ENCODE assay signal across 8 mouse cellular contexts in genomic region chr4:74230994-74231393, GRCm38 (mm10). TPM values are rescaled to one million over a fixed set of nuclear protein-coding genes. Genes with fewer than 3 reads are reported as not detected.
DNase-seq lines count a peak whose midpoint lies in the region; ATAC-seq and TF ChIP-seq lines count a peak whose summit lies in the region.

No protein-coding gene starts in this region.

- 85% methylated on average over 4 of the region's 4 CpGs for whole genome bisulfite sequencing in forebrain, embryonic 11.5 days
- 74% methylated on average over 4 of the region's 4 CpGs for whole genome bisulfite sequencing in forebrain, embryonic 10.5 days
- WGBS in forebrain, embryonic 14.5 days = 76% methylated on average over 4 of the region's 4 CpGs
- WGBS in lung, embryonic 14.5 days = 74% methylated on average over 4 of the region's 4 CpGs

- no peak overlapping the region for H3K9ac ChIP-seq in forebrain, embryonic 11.5 days (ENCODE audit: low read length)
- no peak overlapping the region for H3K9ac ChIP-seq in forebrain, embryonic 14.5 days (ENCODE audit: low read length)
- H3K9ac ChIP-seq in lung, embryonic 14.5 days = no peak overlapping the region

- ATAC-seq in forebrain, embryonic 11.5 days (replicated peaks; ENCODE audit: low FRiP score) = 0 out of 2 replicates have a peak, but pooled peaks have one; percentile 32
- peak; percentile 60 for ATAC-seq in CD4-positive, CD25-positive, alpha-beta regulatory T cell, adult 4 months
- peak; percentile 15; the same call in 1 of the 2 replicates for ATAC-seq in forebrain, embryonic 14.5 days
- no peak for ATAC-seq in lung, embryonic 14.5 days (ENCODE audit: insufficient read depth)

- no peaks in the 10 kb centered on the region for H3K9me3 ChIP-seq in forebrain, embryonic 11.5 days (ENCODE audit: control insufficient read depth, low read length)
- H3K9me3 ChIP-seq in forebrain, embryonic 10.5 days = no peaks in the 10 kb centered on the region
- no peaks in the 10 kb centered on the region for H3K9me3 ChIP-seq in forebrain, embryonic 14.5 days (replicated peaks; ENCODE audit: control insufficient read depth, low read length)
- no peaks in the 10 kb centered on the region for H3K9me3 ChIP-seq in lung, embryonic 14.5 days (ENCODE audit: low read depth, low read length)

- H3K4me1 ChIP-seq in forebrain, embryonic 11.5 days (replicated peaks; ENCODE audit: control insufficient read depth, insufficient read depth, low read length) = no peaks in the 10 kb centered on the region
- no peaks in the 10 kb centered on the region for H3K4me1 ChIP-seq in forebrain, embryonic 10.5 days
- no peaks in the 10 kb centered on the region for H3K4me1 ChIP-seq in forebrain, embryonic 14.5 days (ENCODE audit: control insufficient read depth, insufficient read depth, low read length)
- H3K4me1 ChIP-seq in lung, embryonic 14.5 days (ENCODE audit: insufficient read depth) = no peaks in the 10 kb centered on the region

- H3K4me3 ChIP-seq in forebrain, embryonic 11.5 days (ENCODE audit: low read depth, low read length) = no peak overlapping the region
- H3K4me3 ChIP-seq in forebrain, embryonic 10.5 days = no peak overlapping the region
- no peak overlapping the region for H3K4me3 ChIP-seq in forebrain, embryonic 14.5 days (ENCODE audit: low read depth, low read length)
- H3K4me3 ChIP-seq in lung, embryonic 14.5 days (ENCODE audit: low read depth, low read length) = no peak overlapping the region

- H3K4me2 ChIP-seq in forebrain, embryonic 11.5 days (ENCODE audit: low read depth, low read length, severe bottlenecking) = no peak overlapping the region
- H3K4me2 ChIP-seq in forebrain, embryonic 14.5 days (ENCODE audit: low read length) = no peak overlapping the region
- H3K4me2 ChIP-seq in lung, embryonic 14.5 days = no peak overlapping the region

- no peak overlapping the region for H3K27ac ChIP-seq in forebrain, embryonic 11.5 days (ENCODE audit: low read depth, low read length)
- H3K27ac ChIP-seq in forebrain, embryonic 10.5 days = no peak overlapping the region
- no peak overlapping the region for H3K27ac ChIP-seq in forebrain, embryonic 14.5 days (ENCODE audit: low read depth, low read length)
- H3K27ac ChIP-seq in lung, embryonic 14.5 days (ENCODE audit: low read depth) = no peak overlapping the region

- no peak for DNase-seq in forebrain, embryonic 11.5 days (ENCODE audit: low spot score)
- no peak for DNase-seq in forebrain, embryonic 10.5 days (ENCODE audit: extremely low spot score, low spot score)
- DNase-seq in forebrain, embryonic 14.5 days (ENCODE audit: low spot score) = peak; percentile 11
- DNase-seq in lung, embryonic 14.5 days = peak; percentile 7
- peak; percentile 48 for DNase-seq in thymus, postnatal 14 days
- DNase-seq in cerebellum, adult 9-11 months = no peak
- no peak for DNase-seq in yolk sac, embryonic 10.5 days (ENCODE audit: low spot score)

- H3K36me3 ChIP-seq in forebrain, embryonic 11.5 days (ENCODE audit: control insufficient read depth, insufficient read depth, low read length) = no peaks in the 10 kb centered on the region
- no peaks in the 10 kb centered on the region for H3K36me3 ChIP-seq in forebrain, embryonic 10.5 days (replicated peaks)
- no peaks in the 10 kb centered on the region for H3K36me3 ChIP-seq in forebrain, embryonic 14.5 days (ENCODE audit: control insufficient read depth, insufficient read depth, low read length)
- H3K36me3 ChIP-seq in lung, embryonic 14.5 days (ENCODE audit: insufficient read depth) = no peaks in the 10 kb centered on the region

- peak; percentile 38 for TF ChIP-seq CTCF in lung, embryonic 14.5 days (IDR thresholded peaks at IDR 0.05; ENCODE audit: low read depth)

- no peaks in the 10 kb centered on the region for H3K27me3 ChIP-seq in forebrain, embryonic 11.5 days (ENCODE audit: control insufficient read depth, insufficient read depth, low read length)
- H3K27me3 ChIP-seq in forebrain, embryonic 10.5 days (ENCODE audit: poor library complexity, severe bottlenecking) = no peaks in the 10 kb centered on the region
- H3K27me3 ChIP-seq in forebrain, embryonic 14.5 days (replicated peaks; ENCODE audit: control insufficient read depth, insufficient read depth, low read length) = no peaks in the 10 kb centered on the region
- H3K27me3 ChIP-seq in lung, embryonic 14.5 days (ENCODE audit: insufficient read depth, low read length) = no peaks in the 10 kb centered on the region

RNA-seq across cellular contexts. Expression of gene Kdm4c, which starts 11.3 kb away (rescaled TPM):
- 13.4 and 14.3 TPM in 2 replicates for polyA plus RNA-seq in forebrain, embryonic 11.5 days (2014; fragmentation: Nextera tagmentation; extraction: Ambion mirVana)
- 9.0 and 9.9 TPM in 2 replicates for polyA plus RNA-seq in forebrain, embryonic 10.5 days (2016; fragmentation: Nextera tagmentation; extraction: Ambion mirVana)
- polyA plus RNA-seq in CD4-positive, CD25-positive, alpha-beta regulatory T cell, adult 4 months (2017; shearing (Covaris generic)) = 10 to 100 TPM; 28.8 to 34.9 TPM
- polyA plus RNA-seq in forebrain, embryonic 14.5 days (2014; fragmentation: Nextera tagmentation; extraction: Ambion mirVana) = 14.7 and 19.9 TPM in 2 replicates
- 12.1 and 13.2 TPM in 2 replicates for polyA plus RNA-seq in lung, embryonic 14.5 days (2014; fragmentation: Nextera tagmentation; extraction: Ambion mirVana)

Comparison
In these comparisons a context has a peak if more than half of its experiments do, and no peak if none do; other contexts are left out.
1. DNase-seq: peak in forebrain, embryonic 14.5 days (single experiment), lung, embryonic 14.5 days (single experiment) and thymus, postnatal 14 days (single experiment); none in forebrain, embryonic 11.5 days (single experiment), forebrain, embryonic 10.5 days (single experiment), cerebellum, adult 9-11 months (single experiment) and yolk sac, embryonic 10.5 days (single experiment).